Mouse (Mus musculus) mouse embryonic stem cell (cell line): ENCODE results near the gene Maats1.

Source experiments
- in situ Hi-C, 2 experiments: fragments of 300-500 bp; cut with MboI; formaldehyde crosslinking; loops; 1 replicate in 1 of 2; 3 replicates in 1 of 2; pipeline ENCODE4 v1.14.3; 2019 to 2020; ENCODE audit warnings: low sequenced_read_pairs in 2 of 2, low pct_unique_long_range_greater_than_20kb in 1 of 2, mixed read lengths in 1 of 2; ENCODE audit not compliant: unreplicated experiment in 1 of 2

The Maats1 gene

GRCm38 (mm10) chr16:38307651-38308050, 34.3 kb downstream of the Maats1 start:
- in situ Hi-C loops = no loop called here

GRCm38 (mm10) chr16:38307221-38307605, 34.7 kb downstream of the Maats1 start:
- in situ Hi-C loops = no loop called here

GRCm38 (mm10) chr16:38306571-38307220, 35.2 kb downstream of the Maats1 start:
- in situ Hi-C loops = no loop called here

GRCm38 (mm10) chr16:38304460-38305194, 37.3 kb downstream of the Maats1 start:
- in situ Hi-C loops = no loop called here

GRCm38 (mm10) chr16:38302367-38302766, 39.6 kb downstream of the Maats1 start:
- in situ Hi-C loops = no loop called here

GRCm38 (mm10) chr16:38298410-38298809, 43.5 kb downstream of the Maats1 start:
- in situ Hi-C loops = no loop called here

GRCm38 (mm10) chr16:38295349-38295930, 46.5 kb downstream of the Maats1 start:
- in situ Hi-C loops = no loop called here

GRCm38 (mm10) chr16:38294685-38295348, 47.1 kb downstream of the Maats1 start, which contains the start of gene Nr1i2:
TSS of gene Nr1i2 (minus strand) at chr16:38294824.
- in situ Hi-C loops = no loop called here

- in situ Hi-C loops = no loop called here
Measured at GRCm38 (mm10) chr16:38290151-38290550, 51.8 kb downstream of the Maats1 start.

- in situ Hi-C loops = no loop called here
Measured at GRCm38 (mm10) chr16:38288851-38289250, 53.1 kb downstream of the Maats1 start.

- in situ Hi-C loops = no loop called here
Measured at GRCm38 (mm10) chr16:38287762-38288161, 54.2 kb downstream of the Maats1 start.

GRCm38 (mm10) chr16:38287357-38287756, 54.6 kb downstream of the Maats1 start:
- in situ Hi-C loops = no loop called here

GRCm38 (mm10) chr16:38286541-38286940, 55.4 kb downstream of the Maats1 start:
- in situ Hi-C loops = no loop called here

GRCm38 (mm10) chr16:38285801-38286200, 56.1 kb downstream of the Maats1 start:
- in situ Hi-C loops = no loop called here

- in situ Hi-C loops = no loop called here
Measured at GRCm38 (mm10) chr16:38283300-38283699, 58.6 kb downstream of the Maats1 start.

GRCm38 (mm10) chr16:38282559-38283160, 59.3 kb downstream of the Maats1 start:
- in situ Hi-C loops = no loop called here

GRCm38 (mm10) chr16:38280951-38281350, 61.0 kb downstream of the Maats1 start:
- in situ Hi-C loops = no loop called here

GRCm38 (mm10) chr16:38279794-38280193, 62.1 kb downstream of the Maats1 start:
- in situ Hi-C loops = no loop called here

GRCm38 (mm10) chr16:38274737-38275136, 67.2 kb downstream of the Maats1 start:
- in situ Hi-C loops = no loop called here
